Mouse (Mus musculus) testis, adult 2 months (tissue): Measurements from ENCODE around the gene Bag6. TPM values are rescaled to one million over a fixed set of nuclear protein-coding genes. Genes with fewer than 3 reads are reported as not detected.

ENCODE experiments used
- H3K27ac ChIP-seq: fragments of 200-500 bp; 2 replicates; pipeline ENCODE4 v1.5.1; 2012; ENCODE audit warnings: low read depth, low read length; ENCODE audit not compliant: control insufficient read depth, insufficient read depth
- H3K27me3 ChIP-seq: fragments of 200-500 bp; 2 replicates; pipeline ENCODE4 v1.6.1; 2012; ENCODE audit warnings: mild to moderate bottlenecking, low read length, moderate library complexity; ENCODE audit not compliant: control insufficient read depth, insufficient read depth
- H3K36me3 ChIP-seq: fragments of 200-500 bp; 2 replicates; pipeline ENCODE4 v1.6.1; 2012; ENCODE audit warnings: mild to moderate bottlenecking, low read length; ENCODE audit not compliant: control insufficient read depth, insufficient read depth
- H3K4me1 ChIP-seq: fragments of 200-500 bp; 2 replicates; pipeline ENCODE4 v1.6.1; 2012; ENCODE audit warnings: low read length; ENCODE audit not compliant: control insufficient read depth, insufficient read depth
- H3K4me3 ChIP-seq: fragments of 200-500 bp; 2 replicates; pipeline ENCODE4 v1.5.1; 2012; ENCODE audit warnings: low read depth, mild to moderate bottlenecking, low read length, moderate library complexity, mixed read lengths; ENCODE audit not compliant: control insufficient read depth
- CTCF ChIP-seq: fragments of 200-500 bp; IDR thresholded peaks from 2 replicates; pipeline ENCODE4 v1.5.1; 2012; ENCODE audit warnings: low read depth, mild to moderate bottlenecking, inconsistent platforms, low read length, moderate library complexity; ENCODE audit not compliant: control insufficient read depth, insufficient read depth, insufficient replicate concordance
- POLR2A ChIP-seq: fragments of 200-500 bp; IDR thresholded peaks from 2 replicates; pipeline ENCODE4 v1.6.1; 2012; ENCODE audit warnings: low read depth, mild to moderate bottlenecking, inconsistent platforms, low read length, moderate library complexity; ENCODE audit not compliant: control insufficient read depth
- polyA plus RNA-seq: library from polyadenylated mRNA; depleted of rRNA; stranded (reverse); fragments of >200 nt; gene quantifications from 2 replicates; pipeline ENCODE4 v1.2.3, GENCODE M21; 2012

The Bag6 gene
- polyA plus RNA-seq, 1 experiment: 709 TPM

- no peak overlapping the region; the same call in 1 of the 2 replicates for H3K27ac ChIP-seq
- no peaks in the 10 kb centered on the region for H3K27me3 ChIP-seq
- H3K4me3 ChIP-seq: peak overlapping the region; percentile 88
- no peaks in the 10 kb centered on the region; the same call in 1 of the 2 replicates for H3K36me3 ChIP-seq
- TF ChIP-seq POLR2A: no peak
- TF ChIP-seq CTCF: no peak
- H3K4me1 ChIP-seq: peaks cover 20% of the 10 kb centered on the region
Observed at GRCm38 (mm10) chr17:35127017-35127416, 8.0 kb upstream of the Bag6 start.

GRCm38 (mm10) chr17:35128996-35129395, 6.0 kb upstream of the Bag6 start:
- no peaks in the 10 kb centered on the region for H3K27me3 ChIP-seq
- H3K27ac ChIP-seq: no peak overlapping the region
- H3K4me3 ChIP-seq: no peak overlapping the region
- peaks cover 20% of the 10 kb centered on the region for H3K4me1 ChIP-seq
- TF ChIP-seq POLR2A: no peak
- TF ChIP-seq CTCF: no peak
- H3K36me3 ChIP-seq: no peaks in the 10 kb centered on the region

GRCm38 (mm10) chr17:35131038-35131437, 3.9 kb upstream of the Bag6 start:
- Histone ChIP-seq H3K4me1 (peaks cover 16% of the 10 kb centered on the region), H3K27ac (no peak overlapping the region), H3K36me3 (no peaks in the 10 kb centered on the region), H3K4me3 (no peak overlapping the region), H3K27me3 (no peaks in the 10 kb centered on the region)
- no peak for TF ChIP-seq CTCF
- TF ChIP-seq POLR2A: no peak

GRCm38 (mm10) chr17:35131500-35132173, 3.3 kb upstream of the Bag6 start, which contains the start of gene Apom:
TSS of gene Apom (minus strand) at chr17:35132050.
- H3K4me3 ChIP-seq: no peak within 1 kb of the TSS
- no peaks in the 10 kb centered on the region for H3K27me3 ChIP-seq
- H3K36me3 ChIP-seq: peaks cover 2% of the 10 kb centered on the region
- no peak for TF ChIP-seq POLR2A
- no peak for TF ChIP-seq CTCF
- peaks cover 10% of the 10 kb centered on the region for H3K4me1 ChIP-seq
- no peak within 1 kb of the TSS for H3K27ac ChIP-seq

- Histone ChIP-seq H3K4me3 (no peak overlapping the region), H3K27me3 (no peaks in the 10 kb centered on the region), H3K4me1 (peaks cover 5% of the 10 kb centered on the region), H3K36me3 (peaks cover 2% of the 10 kb centered on the region), H3K27ac (no peak overlapping the region)
- no peak for TF ChIP-seq CTCF
- TF ChIP-seq POLR2A: no peak
Observed at GRCm38 (mm10) chr17:35132174-35132560, 2.8 kb upstream of the Bag6 start.

GRCm38 (mm10) chr17:35133517-35133916, 1.5 kb upstream of the Bag6 start:
- Histone ChIP-seq H3K36me3 (peaks cover 2% of the 10 kb centered on the region), H3K4me3 (no peak overlapping the region), H3K27me3 (no peaks in the 10 kb centered on the region), H3K4me1 (peaks cover 2% of the 10 kb centered on the region; the same call in 1 of the 2 replicates), H3K27ac (no peak overlapping the region)
- TF ChIP-seq POLR2A: no peak
- TF ChIP-seq CTCF: no peak

GRCm38 (mm10) chr17:35135591-35136320, 778 bp downstream of the Bag6 start:
- TF ChIP-seq POLR2A (peak; percentile 28), CTCF (no peak)
- peak overlapping the region; percentile 98 for H3K4me3 ChIP-seq
- H3K27ac ChIP-seq: peak overlapping the region; percentile 97
- H3K4me1 ChIP-seq: peaks cover 7% of the 10 kb centered on the region; the same call in 1 of the 2 replicates
- peaks cover 3% of the 10 kb centered on the region for H3K36me3 ChIP-seq
- H3K27me3 ChIP-seq: no peaks in the 10 kb centered on the region
